Mouse (Mus musculus): ENCODE results near the gene Rbm5. TPM values are rescaled to one million over a fixed set of nuclear protein-coding genes. Genes with fewer than 3 reads are reported as not detected.

Rbm5 gene
- polyA plus RNA-seq, 1 experiment from 2014 or later, result 153 TPM

DNA sequence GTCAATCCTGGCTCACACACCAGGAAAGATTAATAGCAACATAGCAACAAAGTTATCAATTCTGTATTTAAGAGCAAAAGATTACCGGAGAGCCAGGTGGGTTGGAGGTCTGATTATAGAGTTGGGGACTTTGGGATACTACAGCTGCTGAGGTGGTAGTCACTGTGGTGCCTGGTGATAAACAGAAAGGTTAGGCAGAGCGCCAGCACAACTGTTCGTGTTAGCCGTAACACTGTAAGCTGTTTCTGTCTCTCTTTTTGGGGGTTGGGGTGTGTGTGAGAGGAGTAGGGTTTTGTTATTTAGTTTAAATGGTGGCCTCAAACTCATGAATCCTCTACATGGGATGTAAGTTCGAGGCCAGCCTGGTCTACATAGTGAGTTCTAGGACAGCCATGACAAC lies 20.4 kb downstream of the Rbm5 start:
- no peaks in the 10 kb centered on the region for H3K27me3 ChIP-seq (replicated peaks)
- no peak for ATAC-seq
- WGBS, result 90% methylated on average over 5 of the region's 5 CpGs
- no peaks in the 10 kb centered on the region for H3K9me3 ChIP-seq
- H3K4me2 ChIP-seq (replicated peaks), result no peak overlapping the region
- no peak overlapping the region for H3K9ac ChIP-seq
- H3K27ac ChIP-seq, result no peak overlapping the region
- H3K4me1 ChIP-seq (replicated peaks), result no peaks in the 10 kb centered on the region
- peaks cover 70% of the 10 kb centered on the region for H3K36me3 ChIP-seq
- H3K4me3 ChIP-seq (replicated peaks), result no peak overlapping the region

DNA sequence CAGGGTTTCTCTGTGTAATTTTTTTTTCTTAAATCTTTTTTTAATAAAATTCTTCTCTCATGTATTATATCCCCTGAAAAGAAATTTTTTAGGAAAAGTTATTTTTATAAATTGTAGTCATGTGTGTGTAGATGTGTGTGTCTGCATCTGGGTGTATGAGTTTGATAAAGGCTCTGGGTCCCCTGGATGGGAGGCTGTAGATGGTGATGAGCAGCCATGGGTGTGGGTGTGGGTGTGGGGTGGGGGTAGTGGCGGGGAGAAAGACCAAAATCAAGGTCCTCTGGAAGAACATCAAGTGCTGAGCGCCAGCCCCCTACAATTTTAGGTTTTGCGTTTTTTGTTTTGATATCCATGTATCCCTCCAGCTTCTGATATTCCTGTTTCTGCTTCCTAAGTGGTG lies 22.7 kb downstream of the Rbm5 start:
- Histone ChIP-seq H3K4me1 (replicated peaks) (no peaks in the 10 kb centered on the region), H3K27me3 (replicated peaks) (no peaks in the 10 kb centered on the region), H3K36me3 (peaks cover 85% of the 10 kb centered on the region), H3K27ac (no peak overlapping the region), H3K4me3 (replicated peaks) (no peak overlapping the region), H3K9ac (no peak overlapping the region), H3K9me3 (no peaks in the 10 kb centered on the region), H3K4me2 (replicated peaks) (no peak overlapping the region)
- WGBS, result 95% methylated on average over 3 of the region's 3 CpGs
- ATAC-seq, result no peak

DNA sequence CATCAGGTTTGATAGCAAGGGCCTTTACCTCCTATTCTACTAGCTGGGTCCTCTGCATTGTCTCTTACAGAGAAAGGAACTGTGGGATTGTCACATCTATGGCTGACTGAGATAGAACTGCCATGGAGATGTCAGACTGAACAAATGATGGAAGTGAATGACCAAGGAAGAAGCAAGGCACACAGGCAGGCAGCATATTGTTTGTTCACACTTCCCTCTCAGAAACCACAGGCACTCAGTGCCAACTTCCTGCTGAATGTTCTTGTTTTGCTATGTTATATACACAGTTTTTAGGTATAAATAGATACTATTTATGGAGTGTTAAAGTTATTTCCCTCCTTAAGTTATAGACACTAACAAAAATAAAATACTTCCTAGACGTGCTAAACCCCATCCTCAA lies 23.5 kb downstream of the Rbm5 start:
- Histone ChIP-seq H3K27ac (no peak overlapping the region), H3K27me3 (replicated peaks) (no peaks in the 10 kb centered on the region), H3K4me3 (replicated peaks) (no peak overlapping the region), H3K4me2 (replicated peaks) (no peak overlapping the region), H3K9ac (no peak overlapping the region), H3K36me3 (peaks cover 89% of the 10 kb centered on the region), H3K9me3 (no peaks in the 10 kb centered on the region), H3K4me1 (replicated peaks) (no peaks in the 10 kb centered on the region)
- 86% methylated on average over 1 of the region's 1 CpGs for WGBS
- ATAC-seq, result no peak

GRCm38 (mm10) chr9:107746679-107747078 lies 24.1 kb downstream of the Rbm5 start:
- Histone ChIP-seq H3K27ac (no peak overlapping the region), H3K27me3 (replicated peaks) (no peaks in the 10 kb centered on the region), H3K4me3 (replicated peaks) (no peak overlapping the region), H3K36me3 (peaks cover 89% of the 10 kb centered on the region), H3K4me1 (replicated peaks) (no peaks in the 10 kb centered on the region), H3K9ac (no peak overlapping the region), H3K9me3 (no peaks in the 10 kb centered on the region), H3K4me2 (replicated peaks) (no peak overlapping the region)
- WGBS, result 98% methylated on average over 3 of the region's 3 CpGs
- ATAC-seq, result no peak

- Histone ChIP-seq H3K4me3 (replicated peaks) (no peak overlapping the region), H3K9me3 (no peaks in the 10 kb centered on the region), H3K27ac (no peak overlapping the region), H3K4me2 (replicated peaks) (no peak overlapping the region), H3K27me3 (replicated peaks) (no peaks in the 10 kb centered on the region), H3K4me1 (replicated peaks) (no peaks in the 10 kb centered on the region), H3K9ac (no peak overlapping the region), H3K36me3 (peaks cover 90% of the 10 kb centered on the region)
- no peak for ATAC-seq
- 90% methylated on average over 6 of the region's 6 CpGs for whole genome bisulfite sequencing
Observed at GRCm38 (mm10) chr9:107744061-107744460, 26.7 kb downstream of the Rbm5 start.

DNA sequence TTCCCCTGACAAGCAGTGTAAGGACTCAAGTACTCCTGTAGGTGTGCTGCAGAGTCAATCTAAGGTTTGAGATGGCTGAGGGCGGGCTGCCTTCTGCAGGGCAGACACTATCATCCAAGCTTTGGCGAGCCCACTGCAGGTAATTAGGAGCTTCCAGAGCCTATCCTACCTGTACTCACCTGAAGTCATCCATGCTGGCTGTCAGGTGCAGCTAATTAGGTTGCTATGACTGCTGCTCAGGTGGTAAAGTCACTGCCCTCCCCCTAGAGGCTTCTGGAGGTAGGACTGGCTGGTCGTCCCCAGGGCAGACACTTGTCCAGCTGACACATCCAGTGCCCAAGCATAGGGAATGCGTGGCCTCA lies 32.0 kb downstream of the Rbm5 start:
- H3K9me3 ChIP-seq, result no peaks in the 10 kb centered on the region
- 48% methylated on average over 4 of the region's 4 CpGs for WGBS

DNA sequence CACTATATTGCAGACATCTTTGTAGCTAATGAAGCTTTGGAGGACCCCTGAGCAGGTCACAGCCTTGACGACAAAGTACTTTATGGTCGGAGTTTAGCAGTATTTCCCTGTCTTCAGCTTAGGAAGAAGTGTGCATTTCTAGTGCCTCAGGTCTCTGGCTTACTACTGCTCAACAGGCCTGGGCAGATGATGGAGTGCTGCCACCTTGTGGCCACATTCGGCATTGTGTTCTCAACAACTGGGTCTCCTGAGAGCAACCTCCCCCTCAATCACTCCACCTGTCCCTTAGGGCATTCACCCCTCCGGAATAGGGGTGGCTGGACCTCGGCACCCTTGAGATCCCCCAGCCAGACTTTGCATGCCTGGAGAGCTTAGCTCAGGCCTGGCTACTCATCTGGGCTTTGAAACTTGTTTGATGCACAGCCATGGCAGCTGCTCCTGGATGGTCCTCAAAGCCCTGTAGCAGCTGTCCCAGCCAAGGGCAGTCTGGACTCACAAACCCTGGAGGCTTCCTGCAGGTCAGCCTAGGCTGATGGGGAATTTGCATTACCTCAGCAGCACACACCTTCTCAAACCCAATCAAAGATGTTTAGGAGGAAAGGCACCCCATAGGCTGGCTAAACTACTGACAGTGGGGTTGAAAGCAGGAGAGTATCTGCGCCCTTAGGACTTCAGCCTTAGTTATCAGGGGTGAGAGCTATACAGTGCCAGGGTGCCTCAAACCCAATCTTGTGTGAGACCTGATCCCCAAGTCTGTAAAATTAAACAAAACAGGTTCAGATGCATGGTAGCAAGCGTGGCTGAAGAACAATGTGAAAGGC lies 32.6 kb downstream of the Rbm5 start:
- WGBS, result 19% methylated on average over 7 of the region's 7 CpGs
- Histone ChIP-seq H3K4me2 (replicated peaks) (no peak overlapping the region), H3K9ac (no peak overlapping the region), H3K4me3 (replicated peaks) (no peak overlapping the region), H3K9me3 (no peaks in the 10 kb centered on the region), H3K4me1 (replicated peaks) (peaks cover 28% of the 10 kb centered on the region), H3K27ac (no peak overlapping the region), H3K27me3 (replicated peaks) (peaks cover 3% of the 10 kb centered on the region; the same call in 1 of the 2 replicates), H3K36me3 (peaks cover 39% of the 10 kb centered on the region)
- ATAC-seq, result peak; percentile 71

More for the DNA sequence above, 32.0 kb downstream of the Rbm5 start:
- Histone ChIP-seq H3K36me3 (peaks cover 45% of the 10 kb centered on the region), H3K27ac (no peak overlapping the region), H3K27me3 (replicated peaks) (peaks cover 3% of the 10 kb centered on the region; the same call in 1 of the 2 replicates), H3K4me3 (replicated peaks) (no peak overlapping the region), H3K4me1 (replicated peaks) (peaks cover 28% of the 10 kb centered on the region), H3K4me2 (replicated peaks) (no peak overlapping the region), H3K9ac (no peak overlapping the region)
- ATAC-seq, result peak; percentile 48

GRCm38 (mm10) chr9:107736185-107736485 lies 34.7 kb downstream of the Rbm5 start:
- peaks cover 19% of the 10 kb centered on the region for H3K36me3 ChIP-seq
- no peak overlapping the region for H3K9ac ChIP-seq
- H3K9me3 ChIP-seq, result no peaks in the 10 kb centered on the region
- WGBS, result 1% methylated on average over 7 of the region's 7 CpGs
- peak overlapping the region; percentile 38 for H3K4me2 ChIP-seq (replicated peaks)
- H3K27me3 ChIP-seq (replicated peaks), result peaks cover 3% of the 10 kb centered on the region; the same call in 1 of the 2 replicates
- no peak for ATAC-seq
- peak overlapping the region; percentile 9; the same call in 1 of the 2 replicates for H3K27ac ChIP-seq
- H3K4me3 ChIP-seq (replicated peaks), result no peak overlapping the region
- H3K4me1 ChIP-seq (replicated peaks), result peaks cover 28% of the 10 kb centered on the region

GRCm38 (mm10) chr9:107735356-107736184 lies 35.2 kb downstream of the Rbm5 start:
- Histone ChIP-seq H3K4me2 (replicated peaks) (peak overlapping the region; percentile 38), H3K4me1 (replicated peaks) (peaks cover 28% of the 10 kb centered on the region), H3K36me3 (peaks cover 14% of the 10 kb centered on the region), H3K9ac (no peak overlapping the region; the same call in 1 of the 2 replicates), H3K27ac (peak overlapping the region; percentile 54), H3K4me3 (replicated peaks) (no peak overlapping the region), H3K27me3 (replicated peaks) (peaks cover 3% of the 10 kb centered on the region; the same call in 1 of the 2 replicates), H3K9me3 (no peaks in the 10 kb centered on the region)
- no peak for ATAC-seq
- 15% methylated on average over 17 of the region's 17 CpGs for WGBS

DNA sequence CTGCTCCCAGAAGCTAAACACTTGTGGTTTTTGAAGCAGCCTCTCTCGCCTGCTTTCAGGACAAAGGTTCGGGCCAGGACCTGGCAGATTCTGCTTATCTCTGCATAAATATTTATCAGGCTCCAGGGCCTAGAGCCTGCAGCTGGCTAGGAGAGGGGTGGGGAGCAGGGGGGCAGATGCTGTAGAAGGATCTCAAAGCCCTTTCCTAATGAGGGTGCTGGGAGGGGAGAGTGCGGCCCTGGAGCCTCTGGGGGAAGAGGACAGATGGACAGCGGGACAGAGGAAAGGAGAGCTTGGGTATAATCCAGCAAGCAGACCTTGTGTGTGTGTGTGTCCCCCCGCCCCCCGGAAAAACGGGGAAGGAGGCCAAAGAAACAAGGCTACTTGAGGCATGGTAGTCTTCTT lies 36.2 kb downstream of the Rbm5 start:
- H3K4me2 ChIP-seq (replicated peaks), result no peak overlapping the region
- peaks cover 28% of the 10 kb centered on the region for H3K4me1 ChIP-seq (replicated peaks)
- WGBS, result 27% methylated on average over 7 of the region's 7 CpGs
- H3K36me3 ChIP-seq, result peaks cover 5% of the 10 kb centered on the region
- peak overlapping the region; percentile 65 for H3K27ac ChIP-seq
- ATAC-seq, result no peak
- H3K9ac ChIP-seq, result no peak overlapping the region
- H3K9me3 ChIP-seq, result no peaks in the 10 kb centered on the region
- H3K27me3 ChIP-seq (replicated peaks), result peaks cover 3% of the 10 kb centered on the region; the same call in 1 of the 2 replicates
- H3K4me3 ChIP-seq (replicated peaks), result no peak overlapping the region

GRCm38 (mm10) chr9:107729709-107730108 lies 41.1 kb downstream of the Rbm5 start:
- Histone ChIP-seq H3K36me3 (no peaks in the 10 kb centered on the region), H3K4me1 (replicated peaks) (peaks cover 20% of the 10 kb centered on the region), H3K27ac (no peak overlapping the region), H3K9me3 (no peaks in the 10 kb centered on the region), H3K4me3 (replicated peaks) (no peak overlapping the region), H3K4me2 (replicated peaks) (no peak overlapping the region), H3K27me3 (replicated peaks) (no peaks in the 10 kb centered on the region), H3K9ac (no peak overlapping the region)
- 60% methylated on average over 3 of the region's 3 CpGs for WGBS
- ATAC-seq, result no peak

GRCm38 (mm10) chr9:107728919-107729670 lies 41.7 kb downstream of the Rbm5 start:
- H3K9ac ChIP-seq, result no peak overlapping the region
- no peak overlapping the region for H3K4me2 ChIP-seq (replicated peaks)
- H3K27ac ChIP-seq, result no peak overlapping the region
- WGBS, result 57% methylated on average over 6 of the region's 6 CpGs
- ATAC-seq, result no peak
- no peak overlapping the region for H3K4me3 ChIP-seq (replicated peaks)
- no peaks in the 10 kb centered on the region for H3K27me3 ChIP-seq (replicated peaks)
- H3K4me1 ChIP-seq (replicated peaks), result peaks cover 20% of the 10 kb centered on the region
- H3K36me3 ChIP-seq, result no peaks in the 10 kb centered on the region
- no peaks in the 10 kb centered on the region for H3K9me3 ChIP-seq
